Mouse (Mus musculus): ENCODE results near the gene Gm28051.

DNA sequence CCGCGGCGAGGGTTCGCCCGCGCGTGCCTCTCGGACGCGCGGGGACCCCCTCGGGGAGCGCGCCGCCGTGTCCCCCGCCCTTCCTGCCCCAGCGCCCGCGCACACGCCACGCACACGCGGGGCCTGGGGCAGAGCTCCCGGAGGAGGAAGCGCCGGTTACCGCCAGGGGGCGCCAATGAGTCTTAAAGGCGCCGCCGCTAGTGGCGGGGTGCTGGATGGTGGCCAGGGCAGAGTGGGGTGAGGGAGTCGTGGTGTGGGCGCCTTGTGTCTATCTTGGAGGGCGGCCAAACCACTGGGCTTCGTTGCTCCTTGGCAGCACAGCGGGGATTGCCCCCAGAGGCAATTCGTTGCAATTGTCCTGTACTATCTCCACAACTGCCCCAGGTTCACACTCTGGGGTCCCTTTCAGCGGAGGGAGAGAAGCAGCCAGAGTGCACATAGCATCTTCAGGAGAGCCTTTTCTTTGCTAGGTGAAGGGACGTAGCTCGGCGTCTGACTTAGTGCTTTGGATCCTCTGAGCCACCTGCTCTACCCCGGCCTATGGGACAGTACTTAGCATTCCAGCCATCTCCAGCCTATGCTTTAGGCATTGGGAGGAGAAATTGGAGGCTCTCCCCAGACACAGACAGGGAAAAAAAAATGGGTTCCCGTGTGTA lies 52.2 kb downstream of the Gm28051 start:
- TF ChIP-seq FLI1 (IDR thresholded peaks at IDR 0.05; ENCODE audit: low read length) (no peak), GATA1 (IDR thresholded peaks at IDR 0.05; ENCODE audit: borderline replicate concordance, low read length) (no peak)
